Mouse (Mus musculus): ENCODE results near the gene Atp13a5. TPM values are rescaled to one million over a fixed set of nuclear protein-coding genes. Genes with fewer than 3 reads are reported as not detected.

The Atp13a5 gene
- polyA plus RNA-seq, 1 experiment from 2014 or later = 0.15 TPM

DNA sequence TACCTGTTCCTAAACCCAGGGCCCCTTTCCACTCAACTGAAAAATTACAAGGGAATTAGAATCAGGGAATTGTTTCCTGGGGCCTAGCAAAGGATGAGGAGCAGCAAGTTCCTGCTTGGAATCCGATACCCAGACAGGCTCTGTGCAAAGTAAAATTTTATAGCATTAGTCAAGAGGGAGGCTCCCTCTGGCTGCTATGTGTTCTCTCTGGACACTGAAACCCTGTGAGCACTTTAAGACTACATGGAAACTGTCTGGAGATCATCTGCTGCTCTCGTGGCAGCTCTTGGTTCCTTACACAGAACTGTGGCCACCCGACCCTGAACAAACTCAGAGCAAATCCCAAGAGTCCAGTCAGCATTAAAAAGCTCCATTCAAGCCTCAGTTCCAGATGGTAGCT is 50.6 kb downstream of the Atp13a5 start:
- H3K4me2 ChIP-seq (ENCODE audit: low read depth) = no peak overlapping the region
- no peak overlapping the region for H3K9ac ChIP-seq (ENCODE audit: low read length)
- H3K27ac ChIP-seq (ENCODE audit: low read depth, low read length) = no peak overlapping the region
- 74% methylated on average over 3 of the region's 3 CpGs for WGBS
- DNase-seq (ENCODE audit: low spot score) (no peak), ATAC-seq (ENCODE audit: insufficient read depth, low FRiP score, low TSS enrichment) (no peak)
- no peaks in the 10 kb centered on the region for H3K27me3 ChIP-seq (ENCODE audit: control insufficient read depth, insufficient read depth, low read length)
- no peaks in the 10 kb centered on the region for H3K36me3 ChIP-seq (ENCODE audit: control insufficient read depth, insufficient read depth, low read length)
- H3K9me3 ChIP-seq (ENCODE audit: control insufficient read depth, low read length) = no peaks in the 10 kb centered on the region
- H3K4me3 ChIP-seq (ENCODE audit: low read depth, low read length) = no peak overlapping the region
- no peaks in the 10 kb centered on the region for H3K4me1 ChIP-seq (ENCODE audit: control insufficient read depth, insufficient read depth, low read length)

DNA sequence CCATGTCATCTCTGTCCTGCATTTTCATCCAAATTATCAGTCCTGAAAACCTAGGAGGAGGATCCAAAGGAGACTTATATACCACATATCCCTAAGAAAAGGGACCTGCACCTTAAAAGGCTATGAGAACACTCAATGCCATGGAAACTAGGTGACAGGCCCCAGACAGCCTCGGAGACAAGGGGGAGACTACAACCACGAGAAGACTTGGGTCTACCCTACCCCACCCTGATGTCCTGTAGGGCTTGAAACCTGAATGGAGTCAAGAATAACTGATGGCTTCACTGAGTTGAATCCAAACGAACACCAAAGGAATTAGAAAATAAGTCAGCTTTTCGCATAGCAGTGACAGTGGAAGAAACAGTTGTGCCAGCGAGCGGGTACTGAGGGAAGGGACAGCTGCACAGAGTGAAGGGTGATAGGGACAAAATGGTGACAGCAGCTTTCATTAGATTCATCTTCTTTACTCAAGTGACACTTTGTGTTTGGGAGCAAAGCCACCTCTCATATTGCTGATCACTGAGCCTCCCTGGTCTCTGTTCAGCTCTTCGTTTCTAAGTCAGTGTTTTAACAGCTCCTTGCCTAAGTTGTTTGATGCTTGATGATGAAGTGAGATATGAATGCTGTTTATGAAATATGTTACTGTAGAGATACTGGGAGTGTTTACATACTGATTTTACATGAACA is 53.2 kb downstream of the Atp13a5 start:
- Histone ChIP-seq H3K9me3 (ENCODE audit: control insufficient read depth, low read length) (no peaks in the 10 kb centered on the region), H3K27ac (ENCODE audit: low read depth, low read length) (no peak overlapping the region), H3K4me3 (ENCODE audit: low read depth, low read length) (no peak overlapping the region), H3K4me1 (ENCODE audit: control insufficient read depth, insufficient read depth, low read length) (no peaks in the 10 kb centered on the region), H3K27me3 (ENCODE audit: control insufficient read depth, insufficient read depth, low read length) (no peaks in the 10 kb centered on the region), H3K9ac (ENCODE audit: low read length) (no peak overlapping the region), H3K36me3 (ENCODE audit: control insufficient read depth, insufficient read depth, low read length) (no peaks in the 10 kb centered on the region), H3K4me2 (ENCODE audit: low read depth) (no peak overlapping the region)
- 87% methylated on average over 7 of the region's 7 CpGs for WGBS
- no peak for ATAC-seq (ENCODE audit: insufficient read depth, low FRiP score, low TSS enrichment)
- DNase-seq (ENCODE audit: low spot score) = no peak

DNA sequence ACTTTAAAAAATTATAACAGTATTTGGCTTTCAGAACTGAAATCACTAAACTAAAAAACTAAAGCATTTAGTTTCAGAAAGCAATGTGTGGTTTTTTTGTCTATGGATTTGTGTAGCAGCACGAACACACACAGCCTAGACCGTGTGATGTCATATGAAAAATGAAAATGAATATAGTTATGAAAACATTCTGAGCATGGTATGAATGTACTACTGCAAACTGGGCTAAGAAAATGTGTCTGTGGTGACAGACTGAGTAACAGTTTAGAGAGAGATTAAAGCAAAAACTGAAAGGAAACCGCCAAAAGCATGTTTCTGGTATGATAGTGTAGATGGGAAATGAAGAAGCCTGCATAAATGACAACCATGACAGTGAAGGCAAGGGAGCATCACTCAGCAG is 57.8 kb downstream of the Atp13a5 start:
- Histone ChIP-seq H3K4me2 (ENCODE audit: low read depth) (no peak overlapping the region), H3K27me3 (ENCODE audit: control insufficient read depth, insufficient read depth, low read length) (no peaks in the 10 kb centered on the region), H3K4me3 (ENCODE audit: low read depth, low read length) (no peak overlapping the region), H3K36me3 (ENCODE audit: control insufficient read depth, insufficient read depth, low read length) (no peaks in the 10 kb centered on the region), H3K4me1 (ENCODE audit: control insufficient read depth, insufficient read depth, low read length) (no peaks in the 10 kb centered on the region), H3K9me3 (ENCODE audit: control insufficient read depth, low read length) (no peaks in the 10 kb centered on the region), H3K27ac (ENCODE audit: low read depth, low read length) (no peak overlapping the region), H3K9ac (ENCODE audit: low read length) (no peak overlapping the region)
- DNase-seq (ENCODE audit: low spot score) (no peak), ATAC-seq (ENCODE audit: insufficient read depth, low FRiP score, low TSS enrichment) (no peak)
- 91% methylated on average over 3 of the region's 3 CpGs for WGBS

DNA sequence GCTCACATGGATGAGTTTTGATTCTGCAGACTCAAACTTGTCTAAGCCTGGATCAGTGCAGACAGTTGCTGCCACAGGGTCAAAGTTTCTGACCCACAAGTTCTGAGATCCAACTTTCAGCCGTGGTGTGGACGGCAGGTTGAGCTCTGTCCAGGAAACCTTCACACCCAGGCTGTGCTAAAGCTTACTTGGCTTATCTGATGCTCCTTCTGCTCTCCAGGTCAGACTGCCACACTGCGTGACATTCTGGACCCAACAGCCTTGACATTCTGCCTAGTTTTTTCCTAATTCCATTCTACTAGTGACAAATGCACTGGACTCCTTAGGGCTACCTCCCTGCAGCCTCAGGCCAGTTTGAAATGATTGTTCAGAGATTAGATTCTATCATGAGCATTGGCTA is 63.1 kb downstream of the Atp13a5 start:
- H3K4me3 ChIP-seq (ENCODE audit: low read depth, low read length) = no peak overlapping the region
- H3K27me3 ChIP-seq (ENCODE audit: control insufficient read depth, insufficient read depth, low read length) = no peaks in the 10 kb centered on the region
- no peaks in the 10 kb centered on the region for H3K4me1 ChIP-seq (ENCODE audit: control insufficient read depth, insufficient read depth, low read length)
- no peak overlapping the region for H3K9ac ChIP-seq (ENCODE audit: low read length)
- DNase-seq (ENCODE audit: low spot score) (no peak), ATAC-seq (ENCODE audit: insufficient read depth, low FRiP score, low TSS enrichment) (no peak)
- H3K4me2 ChIP-seq (ENCODE audit: low read depth) = no peak overlapping the region
- no peak overlapping the region for H3K27ac ChIP-seq (ENCODE audit: low read depth, low read length)
- H3K9me3 ChIP-seq (ENCODE audit: control insufficient read depth, low read length) = no peaks in the 10 kb centered on the region
- WGBS = 95% methylated on average over 3 of the region's 3 CpGs
- no peaks in the 10 kb centered on the region for H3K36me3 ChIP-seq (ENCODE audit: control insufficient read depth, insufficient read depth, low read length)

DNA sequence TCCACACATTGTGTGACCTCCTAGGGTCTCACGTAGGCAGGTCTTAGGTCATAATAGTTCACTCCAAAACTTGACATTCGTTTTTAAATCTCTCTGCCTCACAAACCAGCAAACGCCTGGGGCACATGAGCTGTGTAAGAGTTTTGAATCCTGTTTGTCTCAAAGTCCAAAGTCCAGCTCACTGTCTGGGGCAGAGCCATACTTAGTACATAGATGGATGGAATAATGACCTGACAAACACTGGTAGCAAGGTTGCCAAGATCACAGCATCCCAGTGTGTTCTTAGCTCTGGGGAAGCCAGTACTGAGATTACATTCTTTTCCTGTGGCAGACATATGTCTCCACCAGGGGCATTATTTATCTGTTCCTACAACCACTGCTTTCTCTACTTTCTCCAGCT is 63.5 kb downstream of the Atp13a5 start:
- Histone ChIP-seq H3K27me3 (ENCODE audit: control insufficient read depth, insufficient read depth, low read length) (no peaks in the 10 kb centered on the region), H3K36me3 (ENCODE audit: control insufficient read depth, insufficient read depth, low read length) (no peaks in the 10 kb centered on the region), H3K9me3 (ENCODE audit: control insufficient read depth, low read length) (no peaks in the 10 kb centered on the region), H3K4me3 (ENCODE audit: low read depth, low read length) (no peak overlapping the region), H3K4me2 (ENCODE audit: low read depth) (no peak overlapping the region), H3K9ac (ENCODE audit: low read length) (no peak overlapping the region), H3K27ac (ENCODE audit: low read depth, low read length) (no peak overlapping the region), H3K4me1 (ENCODE audit: control insufficient read depth, insufficient read depth, low read length) (no peaks in the 10 kb centered on the region)
- 90% methylated on average over 3 of the region's 3 CpGs for WGBS
- DNase-seq (ENCODE audit: low spot score) (no peak), ATAC-seq (ENCODE audit: insufficient read depth, low FRiP score, low TSS enrichment) (no peak)

- H3K36me3 ChIP-seq (ENCODE audit: control insufficient read depth, insufficient read depth, low read length) = no peaks in the 10 kb centered on the region
- no peaks in the 10 kb centered on the region for H3K27me3 ChIP-seq (ENCODE audit: control insufficient read depth, insufficient read depth, low read length)
- no peak overlapping the region for H3K4me3 ChIP-seq (ENCODE audit: low read depth, low read length)
- no peak overlapping the region for H3K27ac ChIP-seq (ENCODE audit: low read depth, low read length)
- no peaks in the 10 kb centered on the region for H3K4me1 ChIP-seq (ENCODE audit: control insufficient read depth, insufficient read depth, low read length)
- H3K9me3 ChIP-seq (ENCODE audit: control insufficient read depth, low read length) = no peaks in the 10 kb centered on the region
- 71% methylated on average over 9 of the region's 9 CpGs for WGBS
- H3K4me2 ChIP-seq (ENCODE audit: low read depth) = no peak overlapping the region
- no peak for DNase-seq (ENCODE audit: low spot score)
- H3K9ac ChIP-seq (ENCODE audit: low read length) = no peak overlapping the region
- ATAC-seq (ENCODE audit: insufficient read depth, low FRiP score, low TSS enrichment) = no peak
Measured at GRCm38 (mm10) chr16:29297555-29298021, 80.9 kb downstream of the Atp13a5 start.

GRCm38 (mm10) chr16:29280691-29281090 is 97.8 kb downstream of the Atp13a5 start:
- Histone ChIP-seq H3K27ac (ENCODE audit: low read depth, low read length) (no peak overlapping the region), H3K9me3 (ENCODE audit: control insufficient read depth, low read length) (no peaks in the 10 kb centered on the region), H3K4me1 (ENCODE audit: control insufficient read depth, insufficient read depth, low read length) (no peaks in the 10 kb centered on the region), H3K4me3 (ENCODE audit: low read depth, low read length) (no peak overlapping the region), H3K4me2 (ENCODE audit: low read depth) (no peak overlapping the region), H3K9ac (ENCODE audit: low read length) (no peak overlapping the region), H3K27me3 (ENCODE audit: control insufficient read depth, insufficient read depth, low read length) (no peaks in the 10 kb centered on the region), H3K36me3 (ENCODE audit: control insufficient read depth, insufficient read depth, low read length) (no peaks in the 10 kb centered on the region)
- WGBS = 86% methylated on average over 5 of the region's 5 CpGs
- no peak for DNase-seq (ENCODE audit: low spot score)
- ATAC-seq (ENCODE audit: insufficient read depth, low FRiP score, low TSS enrichment) = no peak

DNA sequence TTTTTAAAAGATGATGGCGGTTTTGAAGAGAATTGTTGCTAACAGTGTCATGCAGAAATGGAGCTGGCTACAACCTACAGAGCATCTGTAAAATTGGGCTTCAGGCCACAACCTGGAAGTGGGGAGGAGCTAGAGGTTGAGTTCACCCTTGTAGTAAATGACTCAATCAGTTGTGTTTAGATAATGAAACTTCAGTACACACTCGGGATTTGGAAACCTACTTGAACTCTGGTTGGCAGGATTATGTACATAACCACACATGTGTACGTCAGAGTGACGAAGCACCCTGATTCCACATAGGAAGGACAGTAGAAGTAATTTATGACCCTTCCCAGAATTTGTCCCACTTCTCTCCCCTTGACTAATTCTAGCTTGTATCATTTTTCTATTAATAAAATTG is 124.2 kb downstream of the Atp13a5 start:
- no peak overlapping the region for H3K27ac ChIP-seq (ENCODE audit: low read depth, low read length)
- no peak overlapping the region for H3K9ac ChIP-seq (ENCODE audit: low read length)
- no peak for ATAC-seq (ENCODE audit: insufficient read depth, low FRiP score, low TSS enrichment)
- H3K36me3 ChIP-seq (ENCODE audit: control insufficient read depth, insufficient read depth, low read length) = no peaks in the 10 kb centered on the region
- H3K4me1 ChIP-seq (ENCODE audit: control insufficient read depth, insufficient read depth, low read length) = no peaks in the 10 kb centered on the region
- no peaks in the 10 kb centered on the region for H3K27me3 ChIP-seq (ENCODE audit: control insufficient read depth, insufficient read depth, low read length)
- H3K4me2 ChIP-seq (ENCODE audit: low read depth) = no peak overlapping the region
- DNase-seq (ENCODE audit: low spot score) = no peak
- 89% methylated on average over 4 of the region's 4 CpGs for WGBS
- no peak overlapping the region for H3K4me3 ChIP-seq (ENCODE audit: low read depth, low read length)
- H3K9me3 ChIP-seq (ENCODE audit: control insufficient read depth, low read length) = no peaks in the 10 kb centered on the region

- Histone ChIP-seq H3K36me3 (ENCODE audit: control insufficient read depth, insufficient read depth, low read length) (no peaks in the 10 kb centered on the region), H3K4me2 (ENCODE audit: low read depth) (no peak overlapping the region), H3K27me3 (ENCODE audit: control insufficient read depth, insufficient read depth, low read length) (no peaks in the 10 kb centered on the region), H3K9me3 (ENCODE audit: control insufficient read depth, low read length) (no peaks in the 10 kb centered on the region), H3K9ac (ENCODE audit: low read length) (no peak overlapping the region), H3K4me3 (ENCODE audit: low read depth, low read length) (no peak overlapping the region), H3K27ac (ENCODE audit: low read depth, low read length) (no peak overlapping the region), H3K4me1 (ENCODE audit: control insufficient read depth, insufficient read depth, low read length) (no peaks in the 10 kb centered on the region)
- DNase-seq (ENCODE audit: low spot score) = no peak
- 80% methylated on average over 5 of the region's 5 CpGs for WGBS
- ATAC-seq (ENCODE audit: insufficient read depth, low FRiP score, low TSS enrichment) = no peak
Measured at GRCm38 (mm10) chr16:29235951-29236350, 142.6 kb downstream of the Atp13a5 start.

Measured in neural tube, embryonic 11.5 days (tissue).